Mouse (Mus musculus): ENCODE data around the gene Car14. TPM values are rescaled to one million over a fixed set of nuclear protein-coding genes. Genes with fewer than 3 reads are reported as not detected.

Car14 gene
- total RNA-seq, 2 experiments from 2014 or later, result not detected

DNA sequence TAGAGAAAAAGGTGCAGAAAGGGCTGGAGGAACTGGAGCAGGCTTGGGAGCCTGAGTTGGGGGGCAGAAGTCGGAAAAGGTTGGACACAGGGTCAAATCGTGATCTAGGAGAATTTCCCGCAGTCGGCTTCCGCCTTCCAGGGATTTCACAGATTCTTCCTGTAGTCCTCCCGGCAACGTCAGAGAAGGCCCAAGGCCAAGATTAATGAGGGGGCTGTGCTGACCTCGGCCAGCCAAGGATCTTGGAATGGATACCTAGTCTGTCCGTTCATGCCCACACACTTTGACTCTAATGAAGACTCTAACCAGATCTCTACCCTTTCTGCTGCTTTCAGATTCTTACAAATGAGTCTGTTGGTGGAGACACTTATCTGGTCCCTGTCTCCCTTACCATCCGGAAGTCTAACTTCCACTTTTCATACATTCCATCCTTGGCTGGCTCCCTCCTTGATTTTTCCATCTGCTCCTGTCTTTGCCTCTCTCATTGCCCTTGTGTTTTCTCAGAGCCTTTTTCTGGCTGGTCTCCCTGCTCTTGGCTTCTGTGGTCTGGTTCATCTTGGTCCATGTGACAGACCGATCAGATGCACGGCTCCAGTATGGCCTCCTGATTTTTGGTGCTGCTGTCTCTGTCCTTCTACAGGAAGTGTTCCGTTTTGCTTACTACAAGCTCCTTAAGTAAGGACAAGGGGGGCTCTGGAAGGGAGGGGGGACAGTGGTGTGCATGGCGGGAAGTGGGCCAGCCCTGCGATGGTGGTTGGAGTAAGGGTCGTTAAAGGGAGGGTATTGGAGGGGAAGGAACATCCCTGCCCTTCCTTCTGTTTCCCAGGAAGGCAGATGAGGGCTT, 10.0 kb downstream of the Car14 start:
- ATAC-seq (replicated peaks; ENCODE audit: low FRiP score, low TSS enrichment, poor library complexity, severe bottlenecking), result no peak

DNA sequence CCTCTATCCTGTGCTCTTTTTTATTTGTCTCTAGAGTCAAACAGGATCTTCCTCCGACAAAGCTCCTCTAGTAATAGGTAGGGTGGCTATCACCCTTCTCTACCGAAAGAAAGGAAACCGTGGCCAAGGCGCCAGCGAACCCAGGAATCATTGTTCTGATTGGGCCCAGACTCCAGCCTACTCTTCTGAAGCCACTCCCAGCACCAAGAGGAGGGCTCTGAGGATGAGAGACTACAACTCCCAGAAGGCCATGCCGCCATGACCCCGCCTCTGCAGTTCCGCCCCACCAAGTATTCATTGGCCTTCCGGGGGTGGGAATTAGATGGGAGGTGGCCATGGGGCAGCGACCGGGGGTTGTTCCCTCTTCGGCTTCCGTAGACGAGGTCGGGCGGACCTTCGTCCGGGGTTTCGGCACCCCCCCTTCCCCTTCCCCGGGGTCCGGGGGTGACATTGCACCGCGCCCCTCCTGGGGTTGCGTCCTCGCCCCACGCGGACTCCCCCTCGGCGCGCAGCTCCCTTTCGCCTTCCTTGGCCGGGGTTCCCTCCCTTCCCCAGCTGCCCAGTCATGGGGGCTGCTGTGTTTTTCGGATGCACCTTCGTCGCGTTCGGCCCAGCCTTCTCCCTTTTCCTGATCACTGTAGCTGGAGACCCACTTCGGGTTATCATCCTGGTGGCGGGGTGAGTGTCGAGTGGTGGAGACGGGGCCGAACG, 10.7 kb downstream of the Car14 start, which contains the start of gene Aph1a:
TSS of gene Aph1a (plus strand) at position 364 of the 711 bp plus-strand sequence.
- peak; percentile 99 for ATAC-seq (replicated peaks; ENCODE audit: low FRiP score, low TSS enrichment, poor library complexity, severe bottlenecking)

GRCm38 (mm10) chr3:95893126-95893525, 11.4 kb downstream of the Car14 start:
- no peak for ATAC-seq (replicated peaks; ENCODE audit: low FRiP score, low TSS enrichment, poor library complexity, severe bottlenecking)

- no peak for ATAC-seq (replicated peaks; ENCODE audit: low FRiP score, low TSS enrichment, poor library complexity, severe bottlenecking)
Observed at GRCm38 (mm10) chr3:95892066-95893052, 12.1 kb downstream of the Car14 start.

DNA sequence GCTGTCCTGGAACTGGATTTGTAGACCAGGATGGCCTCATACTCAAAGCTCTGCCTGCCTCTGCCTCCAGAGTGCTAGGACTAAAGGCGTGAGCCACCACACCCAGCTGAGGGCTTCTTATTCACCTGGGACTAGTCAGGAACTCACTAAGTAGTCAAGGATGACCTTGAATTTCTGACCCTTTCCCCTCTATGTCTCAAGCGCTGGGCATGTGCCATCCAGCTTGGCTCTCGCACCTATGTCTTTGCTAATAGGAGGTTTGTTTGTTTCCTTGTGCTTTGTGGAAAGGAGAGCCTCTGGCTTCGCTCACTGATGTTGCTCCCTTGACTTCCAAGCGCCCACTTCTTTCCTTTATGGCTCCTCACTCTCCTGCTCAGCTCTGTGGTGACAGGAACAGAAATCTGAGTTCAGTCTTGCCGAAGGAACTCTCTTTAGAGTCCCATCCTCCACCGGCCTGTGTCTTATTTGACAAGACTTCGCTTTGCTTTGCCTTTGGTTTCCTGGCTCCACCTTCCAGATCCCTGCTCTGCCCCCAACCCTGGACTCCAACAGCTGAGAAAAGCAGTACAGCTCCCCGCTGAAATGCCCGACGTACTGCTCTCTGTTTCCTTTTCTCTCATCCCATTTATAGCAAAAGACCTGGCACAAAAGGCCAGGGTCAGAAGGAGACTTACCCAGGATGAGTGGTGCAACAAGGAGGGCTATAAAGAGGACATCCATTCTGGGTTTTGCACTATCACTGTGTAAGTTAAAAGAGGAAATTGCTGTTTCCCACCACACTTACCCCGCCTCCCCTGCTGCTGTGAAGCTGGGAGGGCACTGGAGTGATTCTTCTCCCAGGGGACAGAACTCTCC, 13.1 kb downstream of the Car14 start, which contains the start of gene BC028528:
TSS of gene BC028528 (minus strand) at position 795 of the 855 bp plus-strand sequence.
- ATAC-seq (replicated peaks; ENCODE audit: low FRiP score, low TSS enrichment, poor library complexity, severe bottlenecking), result no peak

DNA sequence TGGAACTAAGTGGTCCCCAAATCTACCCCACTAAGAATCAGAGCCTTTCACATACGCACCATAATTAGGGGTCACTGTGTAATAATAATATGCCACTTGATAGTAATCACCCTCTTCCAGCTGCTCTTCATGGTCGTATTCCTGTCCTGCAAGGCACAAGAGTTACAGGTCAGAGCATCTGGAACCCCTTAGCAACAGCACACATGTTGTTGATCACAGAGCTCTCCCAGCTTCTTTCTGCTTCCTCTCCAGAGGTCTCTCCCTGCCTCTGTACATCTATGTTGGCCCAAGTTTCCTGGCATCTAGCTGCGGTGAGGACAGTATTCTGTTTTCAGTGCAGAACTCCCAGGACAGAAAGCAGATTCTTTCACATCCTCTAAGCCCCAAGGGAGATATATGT, 14.8 kb downstream of the Car14 start:
- no peak for ATAC-seq (replicated peaks; ENCODE audit: low FRiP score, low TSS enrichment, poor library complexity, severe bottlenecking)

- no peak for ATAC-seq (replicated peaks; ENCODE audit: low FRiP score, low TSS enrichment, poor library complexity, severe bottlenecking)
Observed at GRCm38 (mm10) chr3:95887596-95887995, 16.9 kb downstream of the Car14 start.

- ATAC-seq (replicated peaks; ENCODE audit: low FRiP score, low TSS enrichment, poor library complexity, severe bottlenecking), result no peak
Observed at GRCm38 (mm10) chr3:95884400-95884799, 20.1 kb downstream of the Car14 start.

DNA sequence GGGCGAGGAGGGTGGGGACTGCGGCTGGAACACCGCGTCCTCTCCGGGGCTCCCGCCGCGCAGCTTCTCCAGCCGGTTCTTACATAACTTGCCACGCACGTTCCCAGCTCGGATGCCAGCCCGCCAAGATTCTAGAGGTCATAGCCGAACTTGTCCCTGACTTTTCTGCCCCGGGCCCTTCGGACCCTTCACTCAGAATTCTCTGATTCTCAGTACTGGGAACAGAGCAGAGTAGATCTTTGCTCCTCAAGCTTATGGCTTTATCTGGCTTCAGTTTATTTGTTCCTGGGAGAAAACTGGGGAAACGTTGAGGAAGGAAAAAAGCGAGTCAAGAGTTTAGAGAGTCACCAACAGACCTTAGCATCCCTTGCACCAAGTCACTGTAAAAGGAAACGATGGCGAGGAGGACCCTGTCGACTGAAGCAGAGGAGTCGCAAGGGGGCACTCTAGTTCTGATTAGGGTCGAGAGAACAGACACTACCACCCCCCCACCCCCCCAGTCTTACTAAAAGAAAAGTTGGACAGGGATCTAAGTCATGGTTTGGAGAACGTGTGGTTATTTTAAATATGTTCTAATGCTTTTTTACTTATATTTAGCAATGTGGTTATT, 21.6 kb downstream of the Car14 start:
- no peak; the same call in 1 of the 2 replicates for ATAC-seq (replicated peaks; ENCODE audit: low FRiP score, low TSS enrichment, poor library complexity, severe bottlenecking)

DNA sequence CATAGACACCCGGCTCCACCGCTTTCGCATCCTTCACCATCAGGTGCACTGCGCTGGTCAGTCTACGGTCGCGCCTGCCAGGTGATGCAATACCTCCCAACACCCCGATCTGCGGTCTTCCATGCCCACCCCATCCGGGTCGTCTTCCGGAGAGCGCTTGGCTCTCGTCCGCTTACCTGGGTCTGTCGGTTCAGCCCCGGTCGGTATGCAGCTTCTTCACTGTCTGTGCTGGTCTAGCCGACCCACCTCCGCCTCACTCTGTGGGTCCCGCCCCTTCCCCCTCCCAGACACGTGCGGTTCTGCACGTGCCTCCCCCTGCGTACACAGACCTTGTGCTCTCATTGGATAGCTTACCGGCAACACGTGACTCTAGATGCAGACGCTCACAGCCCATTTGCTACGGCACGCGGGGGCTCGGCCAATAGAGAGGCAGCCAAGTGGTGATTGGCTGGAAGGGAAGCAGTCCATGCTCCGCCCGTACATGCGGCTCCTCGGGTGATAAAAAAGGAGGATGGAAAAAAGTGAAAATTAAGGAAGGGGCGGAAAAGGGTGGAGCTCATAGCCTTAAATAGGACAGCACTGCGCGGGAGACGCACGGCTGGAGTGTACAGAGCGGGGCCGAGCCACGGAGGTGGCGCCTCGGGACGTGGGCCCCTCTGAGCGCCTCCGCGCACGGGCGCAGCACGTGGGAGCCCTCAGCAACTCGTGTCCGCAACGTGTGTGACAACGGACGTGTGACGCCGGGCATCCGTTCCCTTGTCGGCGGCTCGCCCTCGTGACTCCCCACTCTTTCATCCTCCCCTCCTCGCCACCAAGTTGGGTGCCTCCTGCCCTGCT, 22.3 kb downstream of the Car14 start, which contains the start of gene Ciart:
TSS of gene Ciart (minus strand) at position 273 of the 837 bp plus-strand sequence.
- ATAC-seq (replicated peaks; ENCODE audit: low FRiP score, low TSS enrichment, poor library complexity, severe bottlenecking), result peak; percentile 98

DNA sequence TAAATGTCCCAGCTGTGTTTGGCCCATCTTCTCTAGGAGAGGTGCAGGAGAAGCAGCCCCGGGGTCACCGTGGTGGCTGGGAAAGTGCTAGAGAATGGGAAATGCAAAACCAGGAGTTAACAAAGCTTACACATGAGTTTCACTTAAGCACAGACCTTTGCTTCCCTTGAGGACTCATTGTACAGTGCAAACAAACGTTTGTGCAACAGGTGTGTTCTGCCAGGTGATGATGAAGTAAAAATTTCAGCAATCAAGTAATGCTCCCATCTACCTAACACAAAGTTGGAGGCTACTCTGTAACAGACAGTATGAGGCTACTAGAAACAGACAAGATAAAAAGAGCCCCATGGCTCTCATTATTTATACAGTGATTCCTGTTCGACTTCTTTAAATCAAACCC, 25.4 kb downstream of the Car14 start:
- no peak for ATAC-seq (replicated peaks; ENCODE audit: low FRiP score, low TSS enrichment, poor library complexity, severe bottlenecking)

GRCm38 (mm10) chr3:95872048-95872447, 32.4 kb downstream of the Car14 start:
- no peak for ATAC-seq (replicated peaks; ENCODE audit: low FRiP score, low TSS enrichment, poor library complexity, severe bottlenecking)

DNA sequence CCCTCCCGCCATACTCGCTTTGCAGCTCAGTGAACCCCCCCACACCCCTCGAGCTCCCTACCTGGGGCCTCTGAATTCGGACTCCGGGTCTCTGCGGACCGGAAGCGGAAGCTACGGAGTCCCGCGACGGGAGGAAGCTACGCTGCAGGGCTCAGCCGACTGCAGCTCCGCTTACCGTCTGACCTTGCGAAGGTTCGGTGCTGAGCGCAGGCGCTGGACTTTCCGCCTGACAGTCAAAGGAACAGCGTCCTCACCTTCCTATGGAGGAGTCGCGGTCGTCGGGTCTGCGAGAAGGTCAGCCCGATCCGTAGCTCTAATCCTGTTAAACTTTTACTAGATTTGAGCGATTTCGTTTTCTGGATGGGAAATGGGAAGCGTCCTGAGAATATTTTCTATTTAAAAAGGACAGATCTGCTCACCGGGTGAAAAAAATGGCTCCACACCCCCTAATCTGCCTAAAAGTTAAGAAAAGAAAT, 33.1 kb downstream of the Car14 start, which contains the start of gene Mrps21:
TSS of gene Mrps21 (minus strand) at position 128 of the 476 bp plus-strand sequence.
- ATAC-seq (replicated peaks; ENCODE audit: low FRiP score, low TSS enrichment, poor library complexity, severe bottlenecking), result peak; percentile 97

DNA sequence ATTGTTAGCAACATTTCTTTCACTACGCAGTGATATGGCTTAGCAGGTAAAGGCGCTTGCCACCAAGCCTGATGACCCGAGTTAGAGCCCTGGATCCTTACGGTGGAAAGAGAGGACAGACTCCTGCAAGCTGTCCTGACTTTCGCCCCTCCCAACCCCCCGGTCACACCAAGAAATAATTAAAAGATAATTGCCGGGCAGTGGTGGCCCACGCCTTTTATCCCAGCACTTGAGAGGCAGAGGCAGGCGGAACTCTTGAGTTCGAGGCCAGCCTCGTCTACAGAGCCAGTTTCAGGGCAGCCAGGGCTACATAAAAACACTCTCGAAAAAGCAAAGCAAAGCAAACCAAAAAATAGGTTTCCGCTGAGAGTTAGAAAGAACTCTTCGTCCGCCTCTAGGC, 33.5 kb downstream of the Car14 start:
- ATAC-seq (replicated peaks; ENCODE audit: low FRiP score, low TSS enrichment, poor library complexity, severe bottlenecking), result no peak

DNA sequence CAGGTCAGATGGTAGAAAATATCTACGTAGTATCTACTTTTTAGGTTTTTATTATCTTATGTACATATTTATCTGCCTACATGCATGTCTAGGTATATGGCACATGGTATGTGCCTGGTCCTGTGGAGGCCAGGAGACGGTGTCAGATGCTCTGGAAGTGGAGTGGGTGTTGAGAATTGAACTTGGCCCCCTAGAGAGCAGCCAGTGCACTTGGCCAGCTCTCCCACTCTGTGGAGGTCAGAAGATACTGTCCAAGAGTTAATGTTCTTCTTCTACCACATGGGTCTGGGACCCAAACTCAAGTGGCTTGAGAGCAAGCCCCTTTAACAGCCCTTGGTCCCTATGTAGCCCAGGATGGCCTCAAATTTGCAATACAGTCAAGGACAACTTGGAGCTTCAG, 37.1 kb downstream of the Car14 start:
- no peak for ATAC-seq (replicated peaks; ENCODE audit: low FRiP score, low TSS enrichment, poor library complexity, severe bottlenecking)

DNA sequence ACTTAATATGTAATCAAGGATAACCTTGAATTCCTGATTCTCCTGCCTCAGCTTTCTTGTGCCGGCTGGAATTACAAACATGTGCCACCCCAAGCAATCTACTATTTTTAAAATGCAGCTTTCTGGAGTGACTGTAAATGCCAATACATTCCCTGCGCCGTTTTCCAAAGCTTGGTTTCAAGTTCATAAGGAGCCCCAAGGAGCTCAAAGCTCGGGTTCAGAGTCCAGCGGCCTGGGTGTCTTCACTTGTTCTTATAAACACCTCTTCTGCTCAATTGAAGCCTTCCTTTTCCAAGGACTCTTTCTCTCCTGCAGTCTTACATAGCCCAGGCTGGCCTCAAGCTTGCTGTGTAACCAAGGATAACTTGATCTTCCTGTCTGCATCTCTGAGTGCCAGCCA, 38.4 kb downstream of the Car14 start:
- no peak for ATAC-seq (replicated peaks; ENCODE audit: low FRiP score, low TSS enrichment, poor library complexity, severe bottlenecking)

GRCm38 (mm10) chr3:95865571-95865970, 38.9 kb downstream of the Car14 start:
- ATAC-seq (replicated peaks; ENCODE audit: low FRiP score, low TSS enrichment, poor library complexity, severe bottlenecking), result no peak

Measured in megakaryocyte-erythroid progenitor cell, adult 5-6 weeks (primary cell).